Mouse (Mus musculus) kidney, postnatal 0 days (tissue): ENCODE data around the gene Six4. TPM values are rescaled to one million over a fixed set of nuclear protein-coding genes. Genes with fewer than 3 reads are reported as not detected.
"Not testable (repeated sequence)": the region's sequence is repeated elsewhere in the genome, so short reads cannot be mapped to it uniquely, and the experiment has no call there.

Source experiments
- ATAC-seq: fragments of 200-750 bp; cut with Nextera tagmentation; replicated peaks from 2 replicates; pipeline ENCODE4 v1.8.0; 2017; ENCODE audit warnings: low read depth, moderate number of reproducible peaks, moderate TSS enrichment, moderate library complexity; ENCODE audit not compliant: low FRiP score
- DNase-seq: peaks from one replicate; pipeline ENCODE4 v3.0.0-alpha.2; 2016; ENCODE audit warnings: low spot score
- H3K27ac ChIP-seq: fragments of 300-500 bp; sonication (generic); 2 replicates; pipeline ENCODE4 v1.5.1; 2014; ENCODE audit warnings: mild to moderate bottlenecking
- H3K27me3 ChIP-seq: fragments of 300-500 bp; sonication (generic); 2 replicates; pipeline ENCODE4 v1.6.1; 2014; ENCODE audit warnings: low read length, mixed read lengths; ENCODE audit not compliant: insufficient read depth
- H3K36me3 ChIP-seq: fragments of 300-500 bp; sonication (generic); 2 replicates; pipeline ENCODE4 v1.6.1; 2014; ENCODE audit warnings: low read length, mixed read lengths; ENCODE audit not compliant: insufficient read depth
- H3K4me1 ChIP-seq: fragments of 300-500 bp; sonication (generic); replicated peaks from 2 replicates; pipeline ENCODE4 v1.6.1; 2014; ENCODE audit warnings: antibody characterized with exemption, low read length, mixed read lengths; ENCODE audit not compliant: insufficient read depth
- H3K4me2 ChIP-seq: fragments of 300-500 bp; sonication (generic); 2 replicates; pipeline ENCODE4 v1.6.1; 2014; ENCODE audit warnings: mild to moderate bottlenecking, low read length, moderate library complexity, mixed read lengths
- H3K4me3 ChIP-seq: fragments of 300-500 bp; sonication (generic); replicated peaks from 2 replicates; pipeline ENCODE4 v1.5.1; 2014; ENCODE audit warnings: low read depth, low read length
- H3K9ac ChIP-seq: fragments of 300-500 bp; sonication (generic); 2 replicates; pipeline ENCODE4 v1.6.1; 2014; ENCODE audit warnings: low read depth, low read length
- H3K9me3 ChIP-seq: fragments of 300-500 bp; sonication (generic); replicated peaks from 2 replicates; pipeline ENCODE4 v1.6.1; 2016; ENCODE audit warnings: low read length, inconsistent platforms, mixed read lengths
- CTCF ChIP-seq: IDR thresholded peaks from 2 replicates; pipeline ENCODE4 v1.5.1; 2016; ENCODE audit warnings: antibody characterized with exemption, low read depth, mild to moderate bottlenecking, moderate library complexity
- WGBS: fragments of 180-500 bp; shearing (Covaris S2); extraction: QIAGEN DNeasy Blood & Tissue Kit; methylation state at CpG from one replicate; pipeline ENCODE4 v1.1.7; 2014; 5-methylcytosine and 5-hydroxymethylcytosine counted together
- polyA plus RNA-seq: library from polyadenylated mRNA; unstranded; fragments of >200 nt; fragmentation: Nextera tagmentation; extraction: Ambion mirVana; gene quantifications from 2 replicates; pipeline ENCODE4 v1.2.1, GENCODE M21; 2015

The Six4 gene
- polyA plus RNA-seq, result 2.2 and 2.7 TPM in 2 replicates

GRCm38 (mm10) chr12:73113196-73113595 is at the start of gene Six4:
TSS of gene Six4 (minus strand) at chr12:73113456.
- WGBS, result 1% methylated on average over 20 of the region's 20 CpGs

GRCm38 (mm10) chr12:73162408-73163181 is 49.3 kb upstream of the Six4 start:
- no peaks in the 10 kb centered on the region for H3K27me3 ChIP-seq
- no peak overlapping the region for H3K4me2 ChIP-seq
- 77% methylated on average over 13 of the region's 13 CpGs for WGBS
- H3K4me1 ChIP-seq, result no peaks in the 10 kb centered on the region
- DNase-seq, result peak; percentile 17
- TF ChIP-seq CTCF, result no peak
- ATAC-seq, result no peak
- no peaks in the 10 kb centered on the region for H3K36me3 ChIP-seq
- H3K9ac ChIP-seq, result no peak overlapping the region
- no peaks in the 10 kb centered on the region for H3K9me3 ChIP-seq
- H3K4me3 ChIP-seq, result no peak overlapping the region
- no peak overlapping the region for H3K27ac ChIP-seq

More at GRCm38 (mm10) chr12:73113196-73113595, at the start of gene Six4:
- peak within 1 kb of the TSS; percentile 98 for H3K4me2 ChIP-seq
- ATAC-seq (peak; percentile 82), DNase-seq (peak; percentile 91)
- peak within 1 kb of the TSS; percentile 73 for H3K9ac ChIP-seq
- no peaks in the 10 kb centered on the region for H3K27me3 ChIP-seq
- no peaks in the 10 kb centered on the region; the same call in 1 of the 2 replicates for H3K4me1 ChIP-seq
- no peaks in the 10 kb centered on the region for H3K9me3 ChIP-seq
- no peak for TF ChIP-seq CTCF
- H3K4me3 ChIP-seq, result peak within 1 kb of the TSS; percentile 79
- peak within 1 kb of the TSS; percentile 90 for H3K27ac ChIP-seq
- H3K36me3 ChIP-seq, result no peaks in the 10 kb centered on the region

GRCm38 (mm10) chr12:73160341-73160740 is 47.1 kb upstream of the Six4 start:
- WGBS, result 61% methylated on average over 4 of the region's 4 CpGs
- Histone ChIP-seq H3K9me3 (no peaks in the 10 kb centered on the region), H3K4me2 (no peak overlapping the region), H3K36me3 (no peaks in the 10 kb centered on the region), H3K9ac (no peak overlapping the region), H3K27ac (no peak overlapping the region), H3K4me1 (no peaks in the 10 kb centered on the region), H3K4me3 (no peak overlapping the region), H3K27me3 (no peaks in the 10 kb centered on the region)
- no peak for DNase-seq
- no peak for TF ChIP-seq CTCF
- ATAC-seq, result no peak

GRCm38 (mm10) chr12:73154150-73154549 is 40.9 kb upstream of the Six4 start:
- DNase-seq, result no peak

GRCm38 (mm10) chr12:73151038-73151437 is 37.8 kb upstream of the Six4 start:
- not testable (repeated sequence) for ATAC-seq, H3K9me3 ChIP-seq
- WGBS, result 74% methylated on average over 5 of the region's 5 CpGs

More at GRCm38 (mm10) chr12:73154150-73154549, 40.9 kb upstream of the Six4 start:
- Histone ChIP-seq H3K27me3 (no peaks in the 10 kb centered on the region), H3K36me3 (no peaks in the 10 kb centered on the region), H3K4me3 (no peak overlapping the region), H3K9me3 (no peaks in the 10 kb centered on the region), H3K9ac (no peak overlapping the region), H3K4me1 (no peaks in the 10 kb centered on the region), H3K4me2 (no peak overlapping the region), H3K27ac (no peak overlapping the region)
- no peak for ATAC-seq
- 46% methylated on average over 4 of the region's 4 CpGs for WGBS
- no peak for TF ChIP-seq CTCF

GRCm38 (mm10) chr12:73147236-73147635 is 34.0 kb upstream of the Six4 start:
- ATAC-seq (no peak), DNase-seq (peak; percentile 18)
- H3K4me2 ChIP-seq, result no peak overlapping the region
- no peaks in the 10 kb centered on the region for H3K9me3 ChIP-seq
- WGBS, result 39% methylated on average over 3 of the region's 3 CpGs
- H3K9ac ChIP-seq, result no peak overlapping the region
- H3K27ac ChIP-seq, result no peak overlapping the region
- no peaks in the 10 kb centered on the region for H3K36me3 ChIP-seq
- TF ChIP-seq CTCF, result no peak
- no peak overlapping the region for H3K4me3 ChIP-seq
- no peaks in the 10 kb centered on the region for H3K4me1 ChIP-seq
- H3K27me3 ChIP-seq, result no peaks in the 10 kb centered on the region

More at GRCm38 (mm10) chr12:73151038-73151437, 37.8 kb upstream of the Six4 start:
- not testable (repeated sequence) for H3K4me3 ChIP-seq, H3K27me3 ChIP-seq, H3K4me1 ChIP-seq, H3K4me2 ChIP-seq, H3K36me3 ChIP-seq, H3K27ac ChIP-seq, H3K9ac ChIP-seq, DNase-seq

- H3K9ac ChIP-seq, result no peak overlapping the region
- no peaks in the 10 kb centered on the region for H3K4me1 ChIP-seq
- no peak overlapping the region for H3K4me2 ChIP-seq
- H3K36me3 ChIP-seq, result no peaks in the 10 kb centered on the region
- DNase-seq (no peak), ATAC-seq (no peak)
- no peaks in the 10 kb centered on the region for H3K9me3 ChIP-seq
- no peak overlapping the region for H3K4me3 ChIP-seq
- TF ChIP-seq CTCF, result no peak
- H3K27me3 ChIP-seq, result no peaks in the 10 kb centered on the region
- H3K27ac ChIP-seq, result no peak overlapping the region
- 82% methylated on average over 3 of the region's 3 CpGs for WGBS
Measured at GRCm38 (mm10) chr12:73140732-73141131, 27.5 kb upstream of the Six4 start.
